Mouse (Mus musculus): ENCODE results near the gene Fam196b.

Gene Fam196b

DNA sequence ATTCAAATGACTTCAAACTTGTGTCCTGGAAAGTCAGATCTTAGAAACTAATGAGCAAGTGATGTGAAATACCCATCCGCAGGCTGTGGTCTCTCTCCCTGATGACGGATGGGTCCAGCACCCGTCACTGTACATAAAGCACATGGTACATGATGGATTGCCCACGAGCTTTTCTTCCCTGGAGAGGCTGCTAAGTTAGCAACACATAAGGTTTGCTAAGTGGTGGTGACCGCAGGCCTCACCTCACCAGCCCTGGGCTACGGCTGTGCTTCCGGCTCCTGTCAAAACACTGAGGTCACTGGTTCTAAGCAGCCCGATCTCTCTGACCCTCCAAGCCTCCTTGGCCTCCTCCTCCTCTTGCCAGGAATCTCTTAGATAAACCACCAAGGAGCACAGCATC, 91.7 kb downstream of the Fam196b start:
- DNase-seq, result no peak

DNA sequence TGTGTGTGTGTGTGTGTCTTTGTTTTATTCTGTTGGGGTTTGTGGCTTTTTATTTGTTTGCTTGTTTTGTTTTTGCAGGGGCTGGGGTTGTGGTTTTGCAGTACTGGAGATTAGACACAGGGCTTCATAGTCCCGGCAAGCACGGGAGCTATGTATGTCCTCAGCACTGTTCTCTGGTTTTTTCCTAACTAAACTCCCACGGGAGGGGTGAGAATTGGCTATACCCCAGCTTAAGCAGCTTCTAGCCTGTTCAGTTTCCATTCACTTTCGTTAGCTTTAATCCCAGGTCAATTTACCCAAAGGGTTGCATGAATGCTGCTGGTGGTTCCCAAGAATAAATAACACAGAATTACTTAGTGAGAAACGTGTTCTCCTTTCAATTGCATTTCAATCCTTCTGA, 92.2 kb downstream of the Fam196b start:
- DNase-seq, result no peak

DNA sequence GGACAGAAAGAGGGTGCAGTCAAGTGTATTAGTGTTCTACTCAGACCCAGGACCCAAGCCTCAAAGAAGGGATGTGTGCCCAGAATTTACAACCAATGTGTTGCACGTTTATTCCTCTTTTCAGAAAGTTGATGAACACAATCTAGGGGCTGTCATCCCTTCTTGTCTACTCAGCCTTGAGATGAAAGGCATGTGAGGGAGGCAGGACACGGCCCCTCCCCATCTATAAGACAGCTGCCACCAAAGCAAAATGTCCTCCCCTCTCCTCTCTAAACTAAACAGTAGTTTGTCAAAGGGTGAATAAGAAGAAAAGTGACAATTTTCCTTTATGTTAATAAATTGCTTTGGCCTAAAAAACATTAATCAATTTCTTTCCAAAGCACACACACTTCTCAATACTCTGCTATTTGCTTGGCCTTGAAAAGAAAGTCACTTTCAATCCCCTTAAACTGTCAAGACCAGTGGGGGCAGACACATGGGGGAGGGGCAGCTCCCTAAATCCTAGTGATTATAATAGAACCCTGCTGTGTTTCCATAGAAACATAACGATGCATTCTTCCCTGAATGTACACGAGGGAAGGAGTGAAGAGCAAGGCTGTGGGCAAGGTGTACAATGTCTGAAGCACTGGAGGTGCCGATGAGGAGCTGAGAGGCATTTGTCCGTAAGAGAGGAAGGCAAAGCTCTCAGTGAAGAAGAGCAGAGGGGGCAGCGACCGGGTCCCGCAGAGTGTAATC, 101.4 kb downstream of the Fam196b start:
- DNase-seq, result no peak

- no peak for DNase-seq
Measured at GRCm38 (mm10) chr11:34416619-34416979, 102.0 kb downstream of the Fam196b start.

DNA sequence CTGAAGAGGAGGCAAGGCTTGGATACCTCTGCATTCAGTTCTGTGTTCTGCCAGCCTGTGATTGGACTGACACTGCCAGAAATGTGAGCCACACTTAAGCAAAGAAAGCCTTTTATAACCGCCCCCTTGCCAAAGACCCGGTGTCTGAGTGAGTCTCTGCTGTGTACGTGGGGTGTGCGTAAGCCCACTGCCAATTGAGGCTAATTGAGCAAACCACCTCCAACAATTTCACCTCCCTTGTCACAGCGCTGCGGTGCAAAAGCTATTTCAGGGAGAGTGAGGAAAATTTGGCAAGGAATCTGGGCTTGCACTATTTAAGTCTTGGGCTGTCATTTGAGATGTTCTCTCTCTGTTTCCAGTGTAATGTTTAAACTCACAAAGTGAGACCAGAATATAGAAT, 106.4 kb downstream of the Fam196b start:
- no peak for DNase-seq

DNA sequence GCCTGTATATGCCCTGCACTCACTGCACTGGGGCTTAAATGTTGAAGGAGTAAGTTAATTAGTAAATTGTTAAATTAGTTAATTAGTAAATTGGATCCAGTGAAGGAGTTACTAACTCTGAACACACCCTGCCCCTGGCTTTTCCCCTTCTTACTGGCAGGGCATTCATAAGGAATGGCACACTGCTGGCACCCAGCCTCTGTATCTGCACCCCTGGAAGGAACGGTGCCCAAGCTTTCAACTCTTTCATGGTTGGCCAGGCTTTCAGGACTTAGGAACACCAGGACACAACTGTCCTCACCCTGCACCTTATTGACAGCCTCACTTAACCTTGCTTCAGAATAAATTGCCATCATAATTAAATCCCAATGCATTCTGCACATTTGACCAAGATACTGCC, 109.9 kb downstream of the Fam196b start:
- no peak for DNase-seq

GRCm38 (mm10) chr11:34427212-34427611, 112.6 kb downstream of the Fam196b start:
- no peak for DNase-seq

DNA sequence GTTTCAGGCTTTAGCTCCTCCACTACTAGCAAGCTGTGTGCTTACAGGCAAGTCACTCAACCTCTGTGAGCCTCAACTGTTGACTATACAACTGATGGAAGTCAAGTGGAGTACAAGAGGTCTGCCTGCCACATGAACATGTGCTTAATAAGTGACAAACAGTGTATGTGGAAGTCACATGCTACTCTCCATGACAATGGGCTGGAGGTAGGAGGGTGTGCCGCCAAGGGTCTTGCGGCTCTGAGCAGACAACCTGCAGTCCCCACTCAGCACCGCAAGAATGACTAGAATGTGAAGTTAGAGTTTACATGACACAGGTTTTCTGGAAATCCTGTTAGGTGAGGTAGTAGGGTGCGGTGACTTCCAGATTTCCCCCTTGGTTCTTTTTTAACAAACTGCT, 116.3 kb downstream of the Fam196b start:
- no peak for DNase-seq

DNA sequence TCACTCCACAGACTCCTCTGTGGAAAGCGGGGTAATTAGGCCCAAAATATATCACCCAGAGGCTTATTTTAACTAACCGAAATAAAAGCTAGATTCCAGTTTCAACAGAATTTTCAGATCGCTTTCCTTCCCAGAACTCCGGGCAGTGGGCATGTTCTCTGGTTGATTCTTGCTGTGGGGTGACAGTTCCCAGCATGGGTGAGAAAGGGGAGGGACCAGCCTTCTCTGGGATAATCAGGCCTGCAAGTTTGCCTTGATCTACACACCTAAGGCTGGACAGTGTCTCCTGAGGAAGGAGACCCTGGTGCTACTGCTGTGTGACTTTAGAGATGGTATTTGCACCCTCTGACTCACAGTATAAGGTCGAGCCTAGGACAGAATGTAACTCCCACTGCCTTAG, 116.7 kb downstream of the Fam196b start:
- DNase-seq, result no peak

GRCm38 (mm10) chr11:34431978-34432377, 117.4 kb downstream of the Fam196b start:
- DNase-seq, result no peak

DNA sequence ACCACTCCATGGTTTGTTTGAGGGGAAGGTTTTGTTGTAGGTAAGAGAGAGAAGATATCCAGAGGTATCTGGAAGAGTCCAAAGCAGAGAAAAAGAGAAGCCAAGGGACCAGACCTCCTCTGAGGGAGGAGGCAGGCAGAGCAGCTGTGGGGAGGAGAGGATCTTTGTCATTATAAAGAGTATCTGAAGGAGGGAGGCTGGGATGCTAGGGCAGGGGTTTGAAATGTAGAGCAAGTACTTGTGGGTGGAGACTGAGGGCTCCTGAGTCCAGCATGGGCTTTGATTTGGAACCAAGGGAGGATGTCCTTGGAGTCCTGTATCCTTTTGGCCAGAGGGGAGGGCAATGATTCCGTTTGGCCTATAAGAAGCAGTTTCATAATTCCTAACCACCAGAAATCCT, 122.8 kb downstream of the Fam196b start:
- DNase-seq, result no peak

- no peak for DNase-seq
Measured at GRCm38 (mm10) chr11:34438429-34438828, 123.8 kb downstream of the Fam196b start.

DNA sequence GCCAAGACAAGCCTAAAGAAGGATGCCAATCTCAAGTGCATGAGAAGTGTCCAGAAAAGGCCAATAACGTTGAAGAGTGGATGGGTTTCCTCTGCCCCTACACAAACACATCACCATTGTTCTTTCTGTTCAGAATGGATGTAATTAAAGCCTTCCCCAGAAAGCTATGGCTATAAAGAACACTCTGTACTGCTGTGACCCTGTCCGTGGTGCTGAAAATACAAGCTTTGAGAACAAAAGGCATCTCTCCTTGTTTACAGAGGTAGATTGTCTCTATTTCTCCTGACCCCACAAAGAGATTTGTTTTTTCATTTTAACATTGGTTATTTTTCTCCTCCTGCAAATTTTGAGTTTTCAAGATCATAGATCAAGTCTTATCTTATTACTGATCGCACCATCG, 133.3 kb downstream of the Fam196b start:
- DNase-seq, result no peak

GRCm38 (mm10) chr11:34449944-34450343, 135.3 kb downstream of the Fam196b start:
- no peak for DNase-seq

DNA sequence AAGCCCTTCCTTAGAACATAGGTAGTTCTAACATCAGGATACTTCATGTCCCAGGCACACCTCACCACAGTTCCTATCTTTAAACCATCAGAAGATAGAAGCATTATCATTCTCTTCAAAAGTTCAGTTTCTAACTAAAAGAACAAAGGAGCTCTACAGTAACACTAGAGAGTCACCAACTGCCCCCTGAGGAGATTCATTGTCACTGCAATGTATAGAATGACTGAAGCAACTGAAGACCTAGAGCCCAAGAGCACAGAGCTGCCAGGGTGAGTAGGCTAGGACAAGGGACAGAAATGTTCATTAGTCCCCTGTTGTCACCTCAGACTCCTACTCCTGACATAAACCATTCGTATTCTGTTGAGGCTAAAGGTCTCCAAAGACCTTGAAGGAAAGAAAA, 152.4 kb downstream of the Fam196b start:
- DNase-seq, result no peak

GRCm38 (mm10) chr11:34468571-34468970, 153.9 kb downstream of the Fam196b start:
- DNase-seq, result no peak

GRCm38 (mm10) chr11:34469792-34470191, 155.2 kb downstream of the Fam196b start:
- DNase-seq, result no peak
